Mouse (Mus musculus) liver, embryonic 11.5 days (tissue): ENCODE data around the gene Hist1h2bc. TPM values are rescaled to one million over a fixed set of nuclear protein-coding genes. Genes with fewer than 3 reads are reported as not detected.

Source experiments
- ATAC-seq: fragments of 200-750 bp; cut with Nextera tagmentation; replicated peaks from 2 replicates; pipeline ENCODE4 v1.8.0; 2017; ENCODE audit warnings: moderate number of reproducible peaks, mild to moderate bottlenecking, moderate TSS enrichment, moderate library complexity; ENCODE audit not compliant: low FRiP score
- DNase-seq: peaks from one replicate; pipeline ENCODE4 v3.0.0-alpha.2; 2017; ENCODE audit warnings: low spot score
- H3K27ac ChIP-seq: fragments of 300-500 bp; sonication (generic); 2 replicates; pipeline ENCODE4 v1.5.1; 2014; ENCODE audit warnings: mild to moderate bottlenecking, low read depth, low read length, control low read depth
- H3K27me3 ChIP-seq: fragments of 300-500 bp; sonication (generic); replicated peaks from 2 replicates; pipeline ENCODE4 v1.6.1; 2014; ENCODE audit warnings: low read length, mixed read lengths; ENCODE audit not compliant: control insufficient read depth, insufficient read depth
- H3K36me3 ChIP-seq: fragments of 300-500 bp; sonication (generic); 2 replicates; pipeline ENCODE4 v1.6.1; 2014; ENCODE audit warnings: mild to moderate bottlenecking, low read length, moderate library complexity, mixed read lengths; ENCODE audit not compliant: control insufficient read depth, insufficient read depth
- H3K4me1 ChIP-seq: fragments of 300-500 bp; sonication (generic); replicated peaks from 2 replicates; pipeline ENCODE4 v1.6.1; 2014; ENCODE audit warnings: low read length, mixed read lengths; ENCODE audit not compliant: control insufficient read depth, insufficient read depth
- H3K4me2 ChIP-seq: fragments of 300-500 bp; sonication (generic); 2 replicates; pipeline ENCODE4 v1.6.1; 2014; ENCODE audit warnings: mild to moderate bottlenecking, control low read depth, moderate library complexity
- H3K4me3 ChIP-seq: fragments of 300-500 bp; sonication (generic); 2 replicates; pipeline ENCODE4 v1.5.1; 2014; ENCODE audit warnings: low read depth, low read length, control low read depth
- H3K9ac ChIP-seq: fragments of 300-500 bp; sonication (generic); 2 replicates; pipeline ENCODE4 v1.6.1; 2014; ENCODE audit warnings: low read depth, low read length, control low read depth
- H3K9me3 ChIP-seq: fragments of 300-500 bp; sonication (generic); 2 replicates; pipeline ENCODE4 v1.6.1; 2016; ENCODE audit warnings: low read length, inconsistent platforms, mixed read lengths; ENCODE audit not compliant: control insufficient read depth
- WGBS: fragments of 180-500 bp; shearing (Covaris S2); extraction: QIAGEN DNeasy Blood & Tissue Kit; methylation state at CpG from one replicate; pipeline ENCODE4 v1.1.7; 2014; 5-methylcytosine and 5-hydroxymethylcytosine counted together
- polyA plus RNA-seq: library from polyadenylated mRNA; unstranded; fragments of >200 nt; fragmentation: Nextera tagmentation; extraction: Ambion mirVana; gene quantifications from 2 replicates; pipeline ENCODE4 v1.2.1, GENCODE M21; 2014

The Hist1h2bc gene
- polyA plus RNA-seq, 1 experiment from 2014 or later = 35.7 TPM

DNA sequence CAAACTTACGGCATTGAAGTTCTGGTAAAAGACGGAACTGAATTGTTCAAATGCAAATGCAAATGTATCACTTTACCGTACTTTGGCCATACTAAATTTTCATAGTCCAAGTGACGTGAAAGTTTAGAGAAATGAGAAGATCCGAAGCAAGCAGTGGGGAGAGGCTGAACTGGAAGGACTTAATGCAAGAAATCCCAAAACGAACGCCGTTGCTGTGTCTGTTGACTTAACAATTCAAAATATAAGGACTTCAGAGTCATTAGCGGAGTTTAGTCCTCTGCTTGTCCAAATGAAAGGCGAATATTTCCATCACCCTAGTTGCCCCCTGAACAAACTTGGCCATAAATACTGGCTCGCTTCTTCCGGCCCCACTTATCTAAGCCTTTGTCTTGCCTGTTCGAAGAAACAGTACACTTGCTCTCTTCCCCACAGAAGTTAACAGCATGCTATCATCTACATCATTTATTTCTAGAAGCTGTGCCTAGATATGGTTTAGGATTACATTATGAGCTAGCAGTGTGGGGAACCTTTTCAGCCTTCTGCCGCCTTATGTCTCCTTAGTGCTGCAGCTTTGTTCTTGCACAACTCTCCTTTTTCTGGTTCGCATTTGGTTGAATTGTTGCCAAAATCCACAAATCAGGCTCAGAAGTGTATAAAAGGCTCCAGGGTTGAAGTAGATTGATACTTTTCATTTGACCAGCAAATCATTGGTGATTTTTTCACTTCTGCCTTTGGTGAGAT is 1.3 kb downstream of the Hist1h2bc start:
- ATAC-seq (no peak), DNase-seq (peak; percentile 61)
- Histone ChIP-seq H3K4me2 (peak overlapping the region; percentile 82), H3K9ac (peak overlapping the region; percentile 77), H3K9me3 (no peaks in the 10 kb centered on the region), H3K27me3 (no peaks in the 10 kb centered on the region), H3K4me1 (peaks cover 24% of the 10 kb centered on the region), H3K36me3 (no peaks in the 10 kb centered on the region), H3K27ac (peak overlapping the region; percentile 100), H3K4me3 (peak overlapping the region; percentile 27)
- WGBS = 10% methylated on average over 15 of the region's 15 CpGs

GRCm38 (mm10) chr13:23685966-23686365 is 2.0 kb downstream of the Hist1h2bc start:
- Histone ChIP-seq H3K4me1 (peaks cover 27% of the 10 kb centered on the region), H3K4me2 (peak overlapping the region; percentile 82), H3K9me3 (no peaks in the 10 kb centered on the region), H3K4me3 (peak overlapping the region; percentile 27), H3K36me3 (no peaks in the 10 kb centered on the region), H3K9ac (peak overlapping the region; percentile 77), H3K27me3 (no peaks in the 10 kb centered on the region), H3K27ac (peak overlapping the region; percentile 100)
- WGBS = 62% methylated on average over 4 of the region's 4 CpGs
- ATAC-seq (no peak), DNase-seq (no peak)

GRCm38 (mm10) chr13:23687181-23687580 is 3.2 kb downstream of the Hist1h2bc start:
- DNase-seq (no peak), ATAC-seq (no peak)
- H3K9me3 ChIP-seq = no peaks in the 10 kb centered on the region
- no peaks in the 10 kb centered on the region for H3K27me3 ChIP-seq
- H3K4me2 ChIP-seq = no peak overlapping the region
- H3K27ac ChIP-seq = no peak overlapping the region
- H3K4me1 ChIP-seq = peaks cover 22% of the 10 kb centered on the region
- H3K4me3 ChIP-seq = no peak overlapping the region
- no peaks in the 10 kb centered on the region for H3K36me3 ChIP-seq
- no peak overlapping the region for H3K9ac ChIP-seq
- 90% methylated on average over 4 of the region's 4 CpGs for WGBS

GRCm38 (mm10) chr13:23687907-23688306 is 3.9 kb downstream of the Hist1h2bc start:
- Histone ChIP-seq H3K4me1 (peaks cover 15% of the 10 kb centered on the region), H3K4me3 (no peak overlapping the region), H3K27ac (no peak overlapping the region), H3K9ac (no peak overlapping the region), H3K4me2 (no peak overlapping the region), H3K9me3 (no peaks in the 10 kb centered on the region), H3K27me3 (no peaks in the 10 kb centered on the region), H3K36me3 (no peaks in the 10 kb centered on the region)
- DNase-seq (no peak), ATAC-seq (no peak)
- WGBS = 82% methylated on average over 7 of the region's 7 CpGs

DNA sequence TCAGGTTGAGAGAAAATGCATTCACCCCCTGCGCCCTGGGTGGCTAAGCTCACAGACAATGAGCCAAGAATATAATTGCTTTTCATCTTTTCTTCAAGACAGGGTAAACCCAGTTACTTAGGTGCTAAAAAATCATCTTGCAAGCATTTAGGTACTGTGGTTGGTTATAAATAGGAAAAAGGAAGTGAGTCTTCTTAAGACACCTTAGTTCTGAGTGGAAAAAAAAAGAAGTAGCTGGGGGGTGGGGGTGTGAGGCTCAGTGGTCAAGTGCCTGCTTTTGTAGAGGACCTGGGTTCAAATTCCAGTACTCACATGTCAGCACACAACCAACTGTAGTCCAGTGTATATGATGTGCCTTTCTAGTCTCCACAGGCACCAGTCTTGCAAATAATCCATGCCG is 5.0 kb downstream of the Hist1h2bc start:
- Histone ChIP-seq H3K9ac (no peak overlapping the region), H3K4me2 (no peak overlapping the region), H3K27ac (no peak overlapping the region), H3K4me1 (peaks cover 14% of the 10 kb centered on the region), H3K36me3 (no peaks in the 10 kb centered on the region), H3K9me3 (no peaks in the 10 kb centered on the region), H3K4me3 (no peak overlapping the region), H3K27me3 (no peaks in the 10 kb centered on the region)
- no peak for DNase-seq
- no peak for ATAC-seq
- WGBS = 92% methylated on average over 2 of the region's 2 CpGs

DNA sequence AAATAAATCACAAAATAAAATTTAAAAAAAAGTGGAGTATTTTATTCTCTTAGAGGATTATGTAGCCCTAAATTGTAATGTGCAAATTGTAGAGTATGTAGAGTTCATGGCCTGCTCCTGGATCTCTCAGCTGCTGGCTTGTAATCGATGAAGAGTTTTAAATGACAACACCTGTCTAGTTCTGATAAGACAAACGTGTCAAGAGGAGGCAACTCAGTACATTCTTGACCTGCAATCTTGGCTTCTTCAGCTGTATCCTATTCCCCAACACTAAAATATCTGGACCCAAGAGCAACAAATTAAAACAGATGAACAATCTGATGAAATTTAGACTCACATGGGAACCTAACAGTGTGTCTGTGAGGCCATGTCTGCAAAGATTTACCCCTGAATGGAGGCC is 5.5 kb downstream of the Hist1h2bc start:
- peaks cover 14% of the 10 kb centered on the region for H3K4me1 ChIP-seq
- no peak overlapping the region for H3K9ac ChIP-seq
- H3K36me3 ChIP-seq = no peaks in the 10 kb centered on the region
- no peak for ATAC-seq
- no peak overlapping the region for H3K27ac ChIP-seq
- WGBS = 30% methylated on average over 2 of the region's 2 CpGs
- DNase-seq = no peak
- no peaks in the 10 kb centered on the region for H3K27me3 ChIP-seq
- H3K4me3 ChIP-seq = no peak overlapping the region
- no peak overlapping the region for H3K4me2 ChIP-seq
- H3K9me3 ChIP-seq = no peaks in the 10 kb centered on the region

GRCm38 (mm10) chr13:23693856-23694440 is 9.9 kb downstream of the Hist1h2bc start:
- no peaks in the 10 kb centered on the region for H3K36me3 ChIP-seq
- no peaks in the 10 kb centered on the region for H3K27me3 ChIP-seq
- ATAC-seq (no peak), DNase-seq (no peak)
- H3K4me3 ChIP-seq = no peak overlapping the region
- peaks cover 14% of the 10 kb centered on the region for H3K4me1 ChIP-seq
- H3K4me2 ChIP-seq = no peak overlapping the region
- H3K9ac ChIP-seq = no peak overlapping the region
- H3K27ac ChIP-seq = no peak overlapping the region
- no peaks in the 10 kb centered on the region for H3K9me3 ChIP-seq
- 85% methylated on average over 6 of the region's 6 CpGs for WGBS

GRCm38 (mm10) chr13:23694956-23695355 is 11.0 kb downstream of the Hist1h2bc start:
- H3K27me3 ChIP-seq = no peaks in the 10 kb centered on the region
- ATAC-seq (no peak), DNase-seq (no peak)
- H3K9ac ChIP-seq = no peak overlapping the region
- 90% methylated on average over 9 of the region's 9 CpGs for WGBS
- no peaks in the 10 kb centered on the region for H3K9me3 ChIP-seq
- no peak overlapping the region for H3K4me3 ChIP-seq
- no peak overlapping the region for H3K27ac ChIP-seq
- H3K4me2 ChIP-seq = no peak overlapping the region
- peaks cover 12% of the 10 kb centered on the region; the same call in 1 of the 2 replicates for H3K4me1 ChIP-seq
- H3K36me3 ChIP-seq = no peaks in the 10 kb centered on the region

DNA sequence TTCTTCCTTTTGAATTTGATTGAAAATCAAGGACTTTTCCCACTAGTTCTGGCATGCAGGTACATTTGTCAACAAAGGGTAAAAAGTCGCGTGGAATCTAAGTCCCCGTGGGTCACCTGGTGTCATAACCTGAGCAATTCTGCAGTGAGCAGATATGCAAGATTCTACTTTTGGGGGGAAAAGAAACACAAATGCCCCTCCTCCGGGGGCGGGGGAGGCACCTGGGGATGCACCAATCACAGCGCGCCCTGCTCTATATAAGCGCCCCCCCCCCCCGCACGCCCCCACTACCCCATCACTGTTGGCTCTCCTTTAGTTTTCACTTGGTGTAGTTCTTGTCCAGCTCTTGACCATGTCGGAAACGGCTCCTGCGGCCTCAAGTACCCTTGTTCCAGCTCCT is 11.5 kb downstream of the Hist1h2bc start, which contains the start of gene Hist1h1t:
Gene Hist1h1t, plus strand, starts transcription at position 301 of the 400 bp plus-strand sequence.
- no peaks in the 10 kb centered on the region for H3K36me3 ChIP-seq
- H3K9me3 ChIP-seq = no peaks in the 10 kb centered on the region
- DNase-seq = no peak
- no peaks in the 10 kb centered on the region for H3K27me3 ChIP-seq
- H3K27ac ChIP-seq = peak within 1 kb of the TSS; percentile 69; the same call in 1 of the 2 replicates
- H3K9ac ChIP-seq = peak within 1 kb of the TSS; percentile 25; the same call in 1 of the 2 replicates
- 54% methylated on average over 13 of the region's 13 CpGs for WGBS
- ATAC-seq = no peak
- peak within 1 kb of the TSS; percentile 51 for H3K4me2 ChIP-seq
- H3K4me1 ChIP-seq = peaks cover 12% of the 10 kb centered on the region; the same call in 1 of the 2 replicates
- no peak within 1 kb of the TSS for H3K4me3 ChIP-seq
